Mouse (Mus musculus) bone marrow, adult 2 months (tissue): ENCODE data around the gene Adgrl3.

ENCODE experiments used
- CTCF ChIP-seq: fragments of 200-500 bp; IDR thresholded peaks from 2 replicates; pipeline ENCODE4 v1.5.1; 2011; ENCODE audit warnings: low read length, control low read depth; ENCODE audit not compliant: control insufficient read depth, insufficient read depth
- POLR2A ChIP-seq: fragments of 200-500 bp; IDR thresholded peaks from 2 replicates; pipeline ENCODE4 v1.6.1; 2011; ENCODE audit warnings: low read depth, mild to moderate bottlenecking, control low read depth, low read length, borderline replicate concordance; ENCODE audit not compliant: control insufficient read depth

DNA sequence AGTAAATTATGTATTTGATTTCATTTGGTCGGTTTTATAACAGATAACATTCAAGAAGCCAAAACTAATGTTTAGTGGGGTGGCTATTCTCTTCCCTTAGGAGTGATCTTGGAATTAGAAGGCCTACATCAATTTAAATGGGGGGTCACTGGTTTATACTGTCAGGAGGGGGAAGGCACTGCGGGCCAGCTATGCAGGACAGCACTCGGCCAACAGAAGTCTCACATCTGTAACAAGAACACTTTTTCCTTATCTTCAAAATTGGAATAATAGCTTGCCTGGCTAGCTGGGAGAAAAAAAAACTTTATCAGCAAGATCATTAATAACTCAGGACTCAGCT is 325.1 kb downstream of the Adgrl3 start:
- no peak for TF ChIP-seq POLR2A
- TF ChIP-seq CTCF: no peak
